Mouse (Mus musculus): ENCODE data around the gene Fbxo47. TPM values are rescaled to one million over a fixed set of nuclear protein-coding genes. Genes with fewer than 3 reads are reported as not detected.
A peak's percentile ranks its signal among the peaks of the same experiment; 100 is the strongest.

The Fbxo47 gene
- total and polyA plus RNA-seq, 2 experiments from 2014 or later = 0.38 to 0.88 TPM

DNA sequence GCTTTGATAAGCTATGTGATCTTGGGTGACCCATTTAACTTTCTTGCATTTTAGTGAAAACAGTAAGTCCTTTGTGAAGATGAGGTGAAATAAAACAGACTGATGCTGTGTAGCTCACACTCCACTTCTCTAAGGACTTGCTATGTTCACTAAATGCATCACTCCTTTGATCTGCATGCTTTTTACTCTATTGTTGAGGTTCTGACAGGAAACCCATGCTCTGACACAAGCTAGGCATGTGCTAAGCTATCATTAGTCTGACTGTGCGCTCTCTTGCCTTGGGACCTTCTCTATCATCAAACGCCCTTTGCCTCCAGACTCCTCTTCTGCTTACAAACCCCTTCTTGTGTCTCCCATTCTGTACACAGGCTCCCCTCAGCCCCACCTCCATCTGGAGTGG is 21.6 kb upstream of the Fbxo47 start:
- H3K27ac ChIP-seq (ENCODE audit: low read depth, low read length) = no peak overlapping the region
- TF ChIP-seq CTCF (IDR thresholded peaks at IDR 0.05) = no peak
- H3K9me3 ChIP-seq (ENCODE audit: low read length) = no peaks in the 10 kb centered on the region
- ATAC-seq (ENCODE audit: low FRiP score) (no peak), DNase-seq (ENCODE audit: low spot score) (no peak)
- no peaks in the 10 kb centered on the region for H3K4me1 ChIP-seq (ENCODE audit: insufficient read depth, low read length)
- no peaks in the 10 kb centered on the region for H3K36me3 ChIP-seq (ENCODE audit: insufficient read depth, low read length)
- no peak overlapping the region for H3K9ac ChIP-seq (replicated peaks; ENCODE audit: low read length, poor library complexity, severe bottlenecking)
- H3K4me3 ChIP-seq (ENCODE audit: low read depth, low read length) = no peak overlapping the region
- no peaks in the 10 kb centered on the region for H3K27me3 ChIP-seq (ENCODE audit: insufficient read depth, low read length)
- WGBS = 80% methylated on average over 2 of the region's 2 CpGs
- H3K4me2 ChIP-seq (ENCODE audit: low read depth, low read length, poor library complexity, severe bottlenecking) = no peak overlapping the region

DNA sequence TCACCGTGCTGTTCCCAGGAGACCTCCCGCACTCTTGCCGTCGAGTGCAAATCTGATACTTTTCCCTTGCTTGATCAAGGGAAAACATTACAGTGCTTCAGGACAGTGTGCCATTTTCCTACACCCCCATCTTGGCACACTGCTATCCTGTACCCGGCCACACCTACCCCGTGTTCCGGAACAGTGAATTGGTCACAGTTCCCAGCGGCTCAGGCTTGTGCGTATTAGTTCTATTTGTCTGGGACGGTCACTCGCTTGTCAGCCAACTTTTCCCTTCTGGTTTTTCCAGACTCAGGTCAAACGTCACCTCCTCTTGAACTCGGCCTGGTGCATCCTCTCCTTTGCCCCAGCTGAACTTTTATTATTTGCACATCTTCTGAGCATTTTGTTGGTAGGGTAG is 20.8 kb upstream of the Fbxo47 start:
- no peaks in the 10 kb centered on the region for H3K27me3 ChIP-seq (ENCODE audit: insufficient read depth, low read length)
- WGBS = 84% methylated on average over 13 of the region's 13 CpGs
- H3K9me3 ChIP-seq (ENCODE audit: low read length) = no peaks in the 10 kb centered on the region
- H3K4me2 ChIP-seq (ENCODE audit: low read depth, low read length, poor library complexity, severe bottlenecking) = no peak overlapping the region
- no peaks in the 10 kb centered on the region for H3K36me3 ChIP-seq (ENCODE audit: insufficient read depth, low read length)
- H3K9ac ChIP-seq (replicated peaks; ENCODE audit: low read length, poor library complexity, severe bottlenecking) = no peak overlapping the region
- H3K4me1 ChIP-seq (ENCODE audit: insufficient read depth, low read length) = no peaks in the 10 kb centered on the region
- ATAC-seq (ENCODE audit: low FRiP score) = no peak
- TF ChIP-seq CTCF (IDR thresholded peaks at IDR 0.05) = no peak
- H3K4me3 ChIP-seq (ENCODE audit: low read depth, low read length) = no peak overlapping the region
- no peak overlapping the region for H3K27ac ChIP-seq (ENCODE audit: low read depth, low read length)
- no peak for DNase-seq (ENCODE audit: low spot score)

DNA sequence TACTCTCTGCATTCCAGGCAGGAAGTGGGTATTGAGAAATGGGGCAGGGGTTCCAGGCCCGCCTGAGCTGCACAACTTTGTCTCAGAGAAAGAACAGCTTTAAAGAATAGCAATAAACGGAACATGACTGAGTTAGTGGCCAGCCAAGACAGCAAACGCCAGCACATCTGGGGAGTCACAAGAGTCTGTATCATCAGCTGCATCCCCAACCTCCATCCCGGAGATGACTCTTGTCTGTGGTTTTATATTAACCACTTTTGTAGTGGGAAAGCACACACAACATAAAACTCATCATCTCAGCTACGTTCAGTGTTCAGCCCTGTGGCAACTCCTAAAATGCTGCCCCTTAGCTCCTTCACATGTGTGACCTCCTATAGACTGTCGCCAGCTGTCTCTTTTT is 17.9 kb upstream of the Fbxo47 start:
- no peak for TF ChIP-seq CTCF (IDR thresholded peaks at IDR 0.05)
- ATAC-seq (ENCODE audit: low FRiP score) (no peak), DNase-seq (ENCODE audit: low spot score) (no peak)
- Histone ChIP-seq H3K4me1 (ENCODE audit: insufficient read depth, low read length) (no peaks in the 10 kb centered on the region), H3K27ac (ENCODE audit: low read depth, low read length) (no peak overlapping the region), H3K9me3 (ENCODE audit: low read length) (no peaks in the 10 kb centered on the region), H3K36me3 (ENCODE audit: insufficient read depth, low read length) (no peaks in the 10 kb centered on the region), H3K4me3 (ENCODE audit: low read depth, low read length) (no peak overlapping the region), H3K27me3 (ENCODE audit: insufficient read depth, low read length) (no peaks in the 10 kb centered on the region), H3K9ac (replicated peaks; ENCODE audit: low read length, poor library complexity, severe bottlenecking) (no peak overlapping the region; the same call in 1 of the 2 replicates), H3K4me2 (ENCODE audit: low read depth, low read length, poor library complexity, severe bottlenecking) (no peak overlapping the region)
- WGBS = 83% methylated on average over 6 of the region's 6 CpGs

DNA sequence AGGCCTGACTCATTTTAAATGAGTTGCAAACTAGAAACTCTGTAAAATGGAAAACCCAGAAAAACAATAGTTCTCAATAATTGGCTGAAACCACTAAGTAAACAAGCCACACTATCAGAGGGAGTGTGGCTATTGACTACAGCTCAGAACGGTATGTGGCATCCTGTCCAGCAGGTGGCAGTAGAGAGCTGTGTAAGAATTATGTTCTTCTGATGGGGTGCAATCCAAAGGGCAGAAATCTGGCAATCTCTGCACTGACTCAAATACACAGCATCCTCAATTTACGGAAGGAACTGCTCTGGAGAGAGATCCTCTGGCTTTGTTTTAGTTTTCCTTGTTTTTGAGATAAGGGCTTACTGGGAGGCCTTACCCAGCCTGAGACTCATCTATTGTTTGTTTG is 15.9 kb upstream of the Fbxo47 start:
- no peak overlapping the region for H3K4me2 ChIP-seq (ENCODE audit: low read depth, low read length, poor library complexity, severe bottlenecking)
- no peaks in the 10 kb centered on the region for H3K4me1 ChIP-seq (ENCODE audit: insufficient read depth, low read length)
- no peaks in the 10 kb centered on the region for H3K36me3 ChIP-seq (ENCODE audit: insufficient read depth, low read length)
- no peak overlapping the region for H3K4me3 ChIP-seq (ENCODE audit: low read depth, low read length)
- H3K27ac ChIP-seq (ENCODE audit: low read depth, low read length) = no peak overlapping the region
- WGBS = 0% methylated on average over 2 of the region's 2 CpGs
- no peak overlapping the region for H3K9ac ChIP-seq (replicated peaks; ENCODE audit: low read length, poor library complexity, severe bottlenecking)
- no peaks in the 10 kb centered on the region for H3K9me3 ChIP-seq (ENCODE audit: low read length)
- no peaks in the 10 kb centered on the region for H3K27me3 ChIP-seq (ENCODE audit: insufficient read depth, low read length)
- no peak for ATAC-seq (ENCODE audit: low FRiP score)
- peak; percentile 95 for DNase-seq (ENCODE audit: low spot score)
- TF ChIP-seq CTCF (IDR thresholded peaks at IDR 0.05) = peak; percentile 99

DNA sequence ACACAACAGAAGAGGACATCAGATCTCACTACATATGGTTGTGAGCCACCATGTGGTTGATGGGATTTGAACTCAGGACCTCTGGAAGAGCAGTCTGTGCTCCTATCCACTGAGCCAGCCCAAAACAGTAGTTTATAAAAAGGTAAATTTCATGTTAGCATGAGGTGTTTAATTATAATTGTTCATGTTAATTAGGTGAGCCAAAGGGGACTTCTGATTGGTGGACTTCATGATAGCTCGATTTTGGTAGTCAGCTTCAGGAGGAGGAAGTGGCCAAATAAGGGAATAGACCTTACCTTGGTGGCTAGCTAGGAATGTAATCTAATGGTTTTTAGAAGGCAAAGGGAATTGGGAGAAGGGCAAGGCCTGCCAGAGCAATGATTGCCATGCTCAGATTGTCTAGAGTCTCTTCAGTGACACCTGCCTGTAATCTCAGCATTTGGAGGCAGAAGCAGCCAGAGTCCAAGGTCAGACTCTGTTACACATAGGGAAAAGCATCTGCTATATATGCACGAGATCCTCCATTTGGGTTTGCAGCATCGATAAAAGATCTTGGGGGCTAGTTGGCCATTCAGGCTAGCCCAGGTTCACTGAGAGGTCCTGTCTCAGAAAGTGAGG is 13.7 kb upstream of the Fbxo47 start:
- Histone ChIP-seq H3K36me3 (ENCODE audit: insufficient read depth, low read length) (no peaks in the 10 kb centered on the region), H3K4me3 (ENCODE audit: low read depth, low read length) (no peak overlapping the region), H3K27me3 (ENCODE audit: insufficient read depth, low read length) (no peaks in the 10 kb centered on the region), H3K9me3 (ENCODE audit: low read length) (no peaks in the 10 kb centered on the region), H3K27ac (ENCODE audit: low read depth, low read length) (no peak overlapping the region), H3K9ac (replicated peaks; ENCODE audit: low read length, poor library complexity, severe bottlenecking) (no peak overlapping the region), H3K4me2 (ENCODE audit: low read depth, low read length, poor library complexity, severe bottlenecking) (no peak overlapping the region), H3K4me1 (ENCODE audit: insufficient read depth, low read length) (no peaks in the 10 kb centered on the region)
- no peak for DNase-seq (ENCODE audit: low spot score)
- ATAC-seq (ENCODE audit: low FRiP score) = no peak
- no peak for TF ChIP-seq CTCF (IDR thresholded peaks at IDR 0.05)
- WGBS = 86% methylated on average over 3 of the region's 3 CpGs

DNA sequence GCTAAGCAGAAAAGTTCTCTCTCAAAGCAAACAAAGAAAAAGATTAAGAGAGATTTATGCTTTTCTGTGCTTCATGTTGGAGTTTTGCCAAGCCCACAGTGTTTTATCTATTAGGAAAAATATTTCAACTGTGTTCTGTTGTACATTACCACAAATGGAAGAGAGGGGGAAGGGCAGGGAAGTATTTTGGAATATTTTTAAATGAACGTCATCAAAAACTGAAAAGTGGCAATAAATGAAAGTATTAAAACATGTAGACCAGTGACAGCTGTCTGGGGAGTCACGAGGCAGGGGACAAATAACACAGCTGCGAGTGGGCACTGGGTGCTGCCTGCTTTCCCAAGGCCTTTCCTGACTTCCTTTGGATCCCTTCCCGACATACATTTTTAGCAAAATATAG is 12.7 kb upstream of the Fbxo47 start:
- no peak for DNase-seq (ENCODE audit: low spot score)
- H3K9ac ChIP-seq (replicated peaks; ENCODE audit: low read length, poor library complexity, severe bottlenecking) = no peak overlapping the region
- H3K27me3 ChIP-seq (ENCODE audit: insufficient read depth, low read length) = no peaks in the 10 kb centered on the region
- H3K4me1 ChIP-seq (ENCODE audit: insufficient read depth, low read length) = no peaks in the 10 kb centered on the region
- no peak for TF ChIP-seq CTCF (IDR thresholded peaks at IDR 0.05)
- ATAC-seq (ENCODE audit: low FRiP score) = no peak
- no peak overlapping the region for H3K4me2 ChIP-seq (ENCODE audit: low read depth, low read length, poor library complexity, severe bottlenecking)
- no peaks in the 10 kb centered on the region for H3K9me3 ChIP-seq (ENCODE audit: low read length)
- WGBS = 74% methylated on average over 4 of the region's 4 CpGs
- H3K27ac ChIP-seq (ENCODE audit: low read depth, low read length) = no peak overlapping the region
- no peaks in the 10 kb centered on the region for H3K36me3 ChIP-seq (ENCODE audit: insufficient read depth, low read length)
- no peak overlapping the region for H3K4me3 ChIP-seq (ENCODE audit: low read depth, low read length)
